Mouse (Mus musculus): ENCODE measurements around the gene 2610507B11Rik. TPM values are rescaled to one million over a fixed set of nuclear protein-coding genes. Genes with fewer than 3 reads are reported as not detected.

Gene 2610507B11Rik
- 73.6 and 78.9 TPM in 2 replicates for polyA plus RNA-seq (2014; fragmentation: Nextera tagmentation; extraction: Ambion mirVana)

GRCm38 (mm10) chr11:78261380-78262352 is at the start of gene 2610507B11Rik:
TSS of gene 2610507B11Rik (plus strand) at chr11:78261752.
- peaks cover 4% of the 10 kb centered on the region; the same call in 1 of the 2 replicates for H3K4me1 ChIP-seq (ENCODE audit: control insufficient read depth, insufficient read depth, low read length)
- DNase-seq (ENCODE audit: low spot score) = peak; percentile 96
- ATAC-seq (ENCODE audit: low read depth) = peak; percentile 96
- H3K27me3 ChIP-seq (replicated peaks; ENCODE audit: control insufficient read depth, insufficient read depth, low read length) = no peaks in the 10 kb centered on the region; the same call in 1 of the 2 replicates
- peak within 1 kb of the TSS; percentile 89 for H3K4me3 ChIP-seq (ENCODE audit: low read depth, low read length)
- peak within 1 kb of the TSS; percentile 74 for H3K27ac ChIP-seq (replicated peaks; ENCODE audit: low read depth, low read length)
- under 1% methylated on average over 85 of the region's 115 CpGs for WGBS
- H3K4me2 ChIP-seq (ENCODE audit: low read depth, low read length) = peak within 1 kb of the TSS; percentile 81
- no peaks in the 10 kb centered on the region for H3K9me3 ChIP-seq (ENCODE audit: control insufficient read depth, low read length)
- peak within 1 kb of the TSS; percentile 87 for H3K9ac ChIP-seq (ENCODE audit: low read depth, low read length)
- H3K36me3 ChIP-seq (ENCODE audit: control insufficient read depth, insufficient read depth, low read length) = peaks cover 32% of the 10 kb centered on the region

- Histone ChIP-seq H3K27ac (replicated peaks; ENCODE audit: low read depth, low read length) (no peak overlapping the region), H3K4me2 (ENCODE audit: low read depth, low read length) (no peak overlapping the region), H3K9ac (ENCODE audit: low read depth, low read length) (no peak overlapping the region), H3K9me3 (ENCODE audit: control insufficient read depth, low read length) (no peaks in the 10 kb centered on the region), H3K36me3 (ENCODE audit: control insufficient read depth, insufficient read depth, low read length) (peaks cover 99% of the 10 kb centered on the region), H3K4me1 (ENCODE audit: control insufficient read depth, insufficient read depth, low read length) (no peaks in the 10 kb centered on the region), H3K27me3 (replicated peaks; ENCODE audit: control insufficient read depth, insufficient read depth, low read length) (no peaks in the 10 kb centered on the region), H3K4me3 (ENCODE audit: low read depth, low read length) (no peak overlapping the region)
- ATAC-seq (ENCODE audit: low read depth) = no peak
- no peak for DNase-seq (ENCODE audit: low spot score)
- WGBS = 91% methylated on average over 14 of the region's 14 CpGs
Observed at GRCm38 (mm10) chr11:78213086-78213817, 48.3 kb upstream of the 2610507B11Rik start.

GRCm38 (mm10) chr11:78215709-78216317 is 45.7 kb upstream of the 2610507B11Rik start:
- WGBS = 91% methylated on average over 11 of the region's 11 CpGs
- Histone ChIP-seq H3K9ac (ENCODE audit: low read depth, low read length) (no peak overlapping the region), H3K4me3 (ENCODE audit: low read depth, low read length) (no peak overlapping the region), H3K4me1 (ENCODE audit: control insufficient read depth, insufficient read depth, low read length) (no peaks in the 10 kb centered on the region), H3K9me3 (ENCODE audit: control insufficient read depth, low read length) (no peaks in the 10 kb centered on the region), H3K27me3 (replicated peaks; ENCODE audit: control insufficient read depth, insufficient read depth, low read length) (no peaks in the 10 kb centered on the region), H3K27ac (replicated peaks; ENCODE audit: low read depth, low read length) (no peak overlapping the region), H3K4me2 (ENCODE audit: low read depth, low read length) (no peak overlapping the region), H3K36me3 (ENCODE audit: control insufficient read depth, insufficient read depth, low read length) (peaks cover 99% of the 10 kb centered on the region)
- ATAC-seq (ENCODE audit: low read depth) (no peak), DNase-seq (ENCODE audit: low spot score) (no peak)

DNA sequence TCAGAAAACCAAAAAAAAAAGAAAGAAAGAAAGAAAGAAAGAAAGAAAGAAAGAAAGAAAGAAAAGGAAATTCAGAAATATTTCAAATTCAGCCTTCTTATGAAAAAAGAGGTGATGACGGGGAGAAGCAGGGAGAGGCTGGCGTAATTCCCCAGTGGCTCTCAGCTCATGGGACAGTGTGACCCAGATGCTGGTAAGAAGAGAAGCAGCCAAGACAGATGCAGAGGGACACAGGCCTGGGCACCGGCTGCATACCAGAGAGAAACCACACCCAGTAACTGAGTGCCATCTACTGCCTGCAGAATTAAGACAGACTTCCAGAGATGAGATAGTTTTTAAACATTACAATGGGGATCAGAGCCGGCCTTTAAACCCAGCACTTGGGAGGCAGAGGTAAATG is 38.0 kb upstream of the 2610507B11Rik start:
- H3K9ac ChIP-seq (ENCODE audit: low read depth, low read length) = no peak overlapping the region
- no peak overlapping the region for H3K4me3 ChIP-seq (ENCODE audit: low read depth, low read length)
- no peak overlapping the region for H3K4me2 ChIP-seq (ENCODE audit: low read depth, low read length)
- no peaks in the 10 kb centered on the region for H3K4me1 ChIP-seq (ENCODE audit: control insufficient read depth, insufficient read depth, low read length)
- ATAC-seq (ENCODE audit: low read depth) = no peak
- H3K27ac ChIP-seq (replicated peaks; ENCODE audit: low read depth, low read length) = no peak overlapping the region
- DNase-seq (ENCODE audit: low spot score) = no peak
- WGBS = 89% methylated on average over 4 of the region's 4 CpGs
- no peaks in the 10 kb centered on the region for H3K9me3 ChIP-seq (ENCODE audit: control insufficient read depth, low read length)
- H3K27me3 ChIP-seq (replicated peaks; ENCODE audit: control insufficient read depth, insufficient read depth, low read length) = no peaks in the 10 kb centered on the region
- H3K36me3 ChIP-seq (ENCODE audit: control insufficient read depth, insufficient read depth, low read length) = peaks cover 98% of the 10 kb centered on the region

DNA sequence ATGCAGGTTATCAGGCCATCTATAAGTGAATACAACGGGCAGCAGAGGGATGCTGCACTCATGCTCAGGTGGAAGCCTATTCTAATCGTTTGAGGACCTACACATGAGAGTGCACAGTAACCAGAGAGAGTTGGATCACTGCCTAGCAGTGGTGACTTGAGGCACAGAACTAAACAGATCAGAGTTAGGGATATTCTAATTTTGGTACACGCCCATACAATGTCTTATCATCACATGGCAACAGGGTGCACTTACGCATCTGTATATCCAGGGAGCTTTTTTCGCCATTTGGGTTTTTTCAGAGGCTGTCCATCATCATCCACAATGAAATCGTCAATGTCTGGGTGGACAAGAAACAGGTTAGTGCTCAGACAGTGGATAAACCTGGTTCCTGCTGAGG is 30.0 kb upstream of the 2610507B11Rik start:
- H3K36me3 ChIP-seq (ENCODE audit: control insufficient read depth, insufficient read depth, low read length) = peaks cover 79% of the 10 kb centered on the region
- DNase-seq (ENCODE audit: low spot score) (no peak), ATAC-seq (ENCODE audit: low read depth) (no peak)
- 91% methylated on average over 6 of the region's 6 CpGs for WGBS
- no peaks in the 10 kb centered on the region for H3K27me3 ChIP-seq (replicated peaks; ENCODE audit: control insufficient read depth, insufficient read depth, low read length)
- H3K9ac ChIP-seq (ENCODE audit: low read depth, low read length) = no peak overlapping the region
- H3K27ac ChIP-seq (replicated peaks; ENCODE audit: low read depth, low read length) = no peak overlapping the region
- H3K9me3 ChIP-seq (ENCODE audit: control insufficient read depth, low read length) = no peaks in the 10 kb centered on the region
- H3K4me1 ChIP-seq (ENCODE audit: control insufficient read depth, insufficient read depth, low read length) = no peaks in the 10 kb centered on the region
- no peak overlapping the region for H3K4me3 ChIP-seq (ENCODE audit: low read depth, low read length)
- H3K4me2 ChIP-seq (ENCODE audit: low read depth, low read length) = no peak overlapping the region

GRCm38 (mm10) chr11:78240193-78240857 is 21.2 kb upstream of the 2610507B11Rik start:
- Histone ChIP-seq H3K36me3 (ENCODE audit: control insufficient read depth, insufficient read depth, low read length) (peaks cover 26% of the 10 kb centered on the region), H3K27me3 (replicated peaks; ENCODE audit: control insufficient read depth, insufficient read depth, low read length) (no peaks in the 10 kb centered on the region), H3K27ac (replicated peaks; ENCODE audit: low read depth, low read length) (no peak overlapping the region), H3K4me3 (ENCODE audit: low read depth, low read length) (no peak overlapping the region), H3K9me3 (ENCODE audit: control insufficient read depth, low read length) (no peaks in the 10 kb centered on the region), H3K4me1 (ENCODE audit: control insufficient read depth, insufficient read depth, low read length) (peaks cover 8% of the 10 kb centered on the region), H3K9ac (ENCODE audit: low read depth, low read length) (no peak overlapping the region), H3K4me2 (ENCODE audit: low read depth, low read length) (no peak overlapping the region)
- DNase-seq (ENCODE audit: low spot score) (no peak), ATAC-seq (ENCODE audit: low read depth) (no peak)
- WGBS = 91% methylated on average over 9 of the region's 9 CpGs

DNA sequence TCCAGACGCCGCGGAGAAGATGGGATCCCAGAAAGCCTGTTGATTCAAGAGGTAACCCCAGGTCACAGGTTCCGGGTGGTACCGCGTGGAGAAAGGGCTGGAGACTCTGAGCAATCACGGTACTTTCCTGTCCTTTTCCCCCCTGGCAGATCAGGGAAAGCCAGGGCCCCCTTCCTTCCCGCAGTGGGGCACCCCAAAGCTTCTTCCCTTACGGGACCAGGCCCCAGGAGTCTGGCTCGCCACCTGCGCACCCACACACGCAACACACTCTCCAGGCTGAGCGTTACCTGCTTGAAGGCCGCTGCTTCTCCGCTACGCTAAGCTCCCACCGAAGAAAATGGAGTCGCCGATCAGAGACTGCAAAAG is 16.3 kb upstream of the 2610507B11Rik start:
- Histone ChIP-seq H3K27ac (replicated peaks; ENCODE audit: low read depth, low read length) (peak overlapping the region; percentile 96), H3K9me3 (ENCODE audit: control insufficient read depth, low read length) (no peaks in the 10 kb centered on the region), H3K27me3 (replicated peaks; ENCODE audit: control insufficient read depth, insufficient read depth, low read length) (no peaks in the 10 kb centered on the region), H3K4me2 (ENCODE audit: low read depth, low read length) (peak overlapping the region; percentile 82), H3K4me3 (ENCODE audit: low read depth, low read length) (peak overlapping the region; percentile 85), H3K9ac (ENCODE audit: low read depth, low read length) (peak overlapping the region; percentile 96), H3K4me1 (ENCODE audit: control insufficient read depth, insufficient read depth, low read length) (peaks cover 21% of the 10 kb centered on the region), H3K36me3 (ENCODE audit: control insufficient read depth, insufficient read depth, low read length) (peaks cover 12% of the 10 kb centered on the region)
- WGBS = under 1% methylated on average over 18 of the region's 19 CpGs
- ATAC-seq (ENCODE audit: low read depth) (no peak), DNase-seq (ENCODE audit: low spot score) (no peak)

All from embryonic facial prominence, embryonic 14.5 days (tissue).